Mouse (Mus musculus) erythroblast, adult 5-6 weeks (primary cell): ENCODE data around the gene Gm21882. TPM values are rescaled to one million over a fixed set of nuclear protein-coding genes. Genes with fewer than 3 reads are reported as not detected.
"Not testable (repeated sequence)": the region's sequence is repeated elsewhere in the genome, so short reads cannot be mapped to it uniquely, and the experiment has no call there.

Experiments
- ATAC-seq: replicated peaks from 2 replicates; pipeline ENCODE4 v1.8.0; 2016; ENCODE audit warnings: moderate number of reproducible peaks, mild to moderate bottlenecking, moderate TSS enrichment, inconsistent platforms; ENCODE audit not compliant: poor library complexity, low FRiP score, severe bottlenecking
- total RNA-seq, 2 experiments: library from RNA; stranded (forward) in 1 of 2; stranded (reverse) in 1 of 2; fragments of 150-400 nt in 1 of 2; fragments of 200-764, 138-1000 nt in 1 of 2; gene quantifications; 2 replicates each; pipeline versions ENCODE4 v1.2.3 to v1.2.4; 2015 to 2017; ENCODE audit warnings: low replicate concordance in 2 of 2

Gm21882 gene
- total RNA-seq (2015; ENCODE audit: low replicate concordance) (not detected in 2 replicates), total RNA-seq (2017; ENCODE audit: low replicate concordance) (not detected in 2 replicates)

DNA sequence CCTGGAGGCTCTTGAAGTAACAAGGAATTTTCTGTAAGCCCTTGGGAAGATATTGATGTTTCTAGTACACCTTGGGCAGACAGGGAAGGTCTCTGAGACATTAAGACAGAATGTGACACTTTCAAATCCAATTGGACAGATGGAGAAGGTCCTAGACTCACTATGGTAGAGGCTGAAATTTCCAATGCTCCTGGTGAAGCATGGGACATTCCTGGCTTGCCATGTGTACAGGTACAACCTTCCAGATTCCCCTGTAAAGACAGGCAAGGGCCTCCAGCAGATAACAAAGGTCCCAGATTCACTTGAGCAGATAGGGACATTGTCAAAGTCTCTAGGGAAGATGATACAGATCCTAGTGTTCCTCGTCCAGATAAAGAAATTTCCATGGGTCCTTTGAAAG is at the start of gene Gm21882:
Gene Gm21882, minus strand, starts transcription at position 101 of the 400 bp plus-strand sequence.
- not testable (repeated sequence) for ATAC-seq

Other genes with a start within 250 kb of the Gm21882 start
- not detected in 2 replicates for gene Gm21865, start 64.6 kb downstream of the Gm21882 start, total RNA-seq (2015; ENCODE audit: low replicate concordance)
- gene Gm21865, start 64.6 kb downstream of the Gm21882 start, total RNA-seq (2017; ENCODE audit: low replicate concordance): not detected in 2 replicates